Mouse (Mus musculus) lung, adult 2 months (tissue): Measurements from ENCODE around the gene 1700001C19Rik. TPM values are rescaled to one million over a fixed set of nuclear protein-coding genes. Genes with fewer than 3 reads are reported as not detected.
"Not testable (repeated sequence)": the region's sequence is repeated elsewhere in the genome, so short reads cannot be mapped to it uniquely, and the experiment has no call there.

Experiments
- DNase-seq: peaks from one replicate; pipeline ENCODE4 v3.0.0; 2022
- H3K4me1 ChIP-seq: fragments of 200-500 bp; 2 replicates; pipeline ENCODE4 v1.6.1; 2011; ENCODE audit warnings: low read length; ENCODE audit not compliant: control insufficient read depth, insufficient read depth
- H3K4me3 ChIP-seq: fragments of 200-500 bp; replicated peaks from 2 replicates; pipeline ENCODE3; 2011; ENCODE audit warnings: low read depth, mild to moderate bottlenecking, control low read depth, low read length; ENCODE audit errors: extremely low read depth
- CTCF ChIP-seq: fragments of 200-500 bp; IDR thresholded peaks from 2 replicates; pipeline ENCODE4 v1.5.1; 2011; ENCODE audit warnings: mild to moderate bottlenecking, low read length, control low read depth; ENCODE audit not compliant: insufficient read depth
- POLR2A ChIP-seq: fragments of 200-500 bp; IDR thresholded peaks from 2 replicates; pipeline ENCODE4 v1.6.1; 2011; ENCODE audit warnings: low read depth, mild to moderate bottlenecking, control low read depth, low read length, borderline replicate concordance; ENCODE audit errors: extremely low read depth
- WGBS: fragments of 180-500 bp; shearing (Covaris S2); methylation state at CpG from one replicate; pipeline ENCODE4 v1.1.7; 2018; 5-methylcytosine and 5-hydroxymethylcytosine counted together
- polyA plus RNA-seq: library from polyadenylated mRNA; depleted of rRNA; stranded (reverse); fragments of >200 nt; gene quantifications from 2 replicates; pipeline ENCODE4 v1.2.3, GENCODE M21; 2012

Gene 1700001C19Rik
- polyA plus RNA-seq, 1 experiment, result 0.14 TPM

DNA sequence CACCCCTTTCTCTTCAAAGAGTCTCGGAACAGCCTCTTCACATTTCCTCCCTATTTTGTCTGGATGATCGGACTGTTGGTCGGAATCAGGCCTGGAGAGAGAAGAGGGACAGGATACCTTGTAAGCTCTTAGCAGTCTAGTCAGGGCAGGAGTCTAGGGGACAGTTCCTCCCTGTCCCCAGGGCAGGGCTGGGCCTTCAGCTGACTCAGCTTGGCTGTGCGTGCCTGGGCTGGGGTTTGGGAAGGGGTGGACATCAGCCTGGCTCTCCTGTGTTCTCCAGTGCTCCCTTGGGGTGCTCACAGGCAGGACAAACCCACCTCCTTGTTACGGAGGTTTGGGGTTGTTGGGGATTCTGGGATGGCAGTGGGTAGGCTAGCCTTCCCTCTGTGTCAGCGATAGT lies 1.4 kb upstream of the 1700001C19Rik start:
- H3K4me3 ChIP-seq, result no peak overlapping the region
- WGBS, result 62% methylated on average over 6 of the region's 6 CpGs
- TF ChIP-seq POLR2A, result no peak
- no peak for TF ChIP-seq CTCF

DNA sequence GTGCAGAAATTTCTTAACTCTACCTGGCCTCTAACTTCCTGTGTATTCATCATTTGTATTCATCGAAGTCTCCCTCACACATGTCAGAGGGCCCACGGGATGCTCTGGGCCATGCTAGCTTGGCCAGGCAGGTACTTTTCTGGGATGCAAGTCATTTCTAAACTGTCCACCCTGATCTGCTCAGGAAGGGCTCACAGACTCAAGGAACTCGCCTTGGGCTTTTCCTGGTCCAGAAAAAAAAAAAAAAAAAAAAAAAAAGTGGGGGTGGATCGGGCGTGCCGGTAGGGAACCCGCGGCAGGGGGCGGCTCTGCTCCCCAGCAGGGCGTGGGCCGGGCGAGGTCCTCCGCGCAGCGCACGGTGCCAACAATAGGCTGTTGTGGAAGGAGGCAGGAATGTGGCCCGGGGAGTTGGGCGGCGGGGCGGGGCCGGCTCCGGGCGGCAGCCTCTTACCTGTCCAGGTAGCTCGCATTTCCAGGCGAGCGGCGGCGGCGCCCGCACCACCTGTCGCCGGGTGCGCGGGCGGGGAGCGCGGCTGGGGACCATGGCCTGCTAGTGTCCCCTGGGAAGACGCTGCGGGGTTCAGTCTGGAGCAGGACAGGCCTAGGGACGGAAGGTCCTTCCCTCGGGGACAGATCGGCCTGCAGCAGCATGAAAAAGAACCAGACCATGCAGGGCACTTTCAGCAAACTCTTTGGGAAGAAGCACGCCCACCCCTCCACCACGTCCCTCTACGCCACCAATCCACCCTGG lies 845 bp downstream of the 1700001C19Rik start, which contains the start of gene AI661453:
TSS of gene AI661453 (plus strand) at position 460 of the 751 bp plus-strand sequence.
- WGBS, result 1% methylated on average over 45 of the region's 45 CpGs

More for the DNA sequence above, 1.4 kb upstream of the 1700001C19Rik start:
- no peak for DNase-seq
- H3K4me1 ChIP-seq, result peaks cover 7% of the 10 kb centered on the region

GRCm38 (mm10) chr17:47430815-47431214 lies 6.4 kb downstream of the 1700001C19Rik start:
- H3K4me3 ChIP-seq, result no peak overlapping the region
- no peak for DNase-seq
- 68% methylated on average over 5 of the region's 5 CpGs for WGBS
- TF ChIP-seq CTCF (no peak), POLR2A (no peak)
- no peaks in the 10 kb centered on the region for H3K4me1 ChIP-seq

More for the DNA sequence above, 845 bp downstream of the 1700001C19Rik start, which contains the start of gene AI661453:
- DNase-seq, result peak; percentile 80
- no peak for TF ChIP-seq CTCF
- peak; percentile 43; the same call in 1 of the 2 replicates for TF ChIP-seq POLR2A
- Histone ChIP-seq H3K4me1 (peaks cover 7% of the 10 kb centered on the region), H3K4me3 (peak within 1 kb of the TSS; percentile 86)

DNA sequence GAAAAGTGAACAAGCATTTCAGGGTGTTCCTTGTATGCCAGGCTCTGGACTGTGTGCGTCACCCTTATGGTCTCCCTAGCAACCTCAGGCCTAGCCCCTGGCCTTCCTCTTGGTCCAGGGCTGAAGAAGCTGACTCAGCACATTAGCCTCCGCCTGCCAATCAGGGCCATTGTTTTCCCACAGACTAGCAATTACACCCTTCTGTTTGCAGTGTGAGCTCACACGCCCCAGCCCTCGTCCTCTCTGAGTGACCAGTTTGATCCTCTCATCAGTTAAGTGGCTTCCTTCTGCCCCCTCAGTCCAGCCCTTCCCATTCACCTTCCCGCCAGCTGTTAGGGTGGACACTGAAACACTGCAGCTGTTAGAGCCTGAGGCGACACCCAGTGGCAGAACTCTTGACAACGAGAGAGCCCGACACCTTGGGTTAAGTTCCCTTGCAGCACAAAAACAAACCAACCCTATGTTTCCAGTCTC lies 8.3 kb downstream of the 1700001C19Rik start:
- Histone ChIP-seq H3K4me1 (no peaks in the 10 kb centered on the region), H3K4me3 (no peak overlapping the region)
- 10% methylated on average over 8 of the region's 8 CpGs for WGBS
- peak; percentile 57 for DNase-seq
- peak; percentile 59; the same call in 1 of the 2 replicates for TF ChIP-seq CTCF
- TF ChIP-seq POLR2A, result no peak

DNA sequence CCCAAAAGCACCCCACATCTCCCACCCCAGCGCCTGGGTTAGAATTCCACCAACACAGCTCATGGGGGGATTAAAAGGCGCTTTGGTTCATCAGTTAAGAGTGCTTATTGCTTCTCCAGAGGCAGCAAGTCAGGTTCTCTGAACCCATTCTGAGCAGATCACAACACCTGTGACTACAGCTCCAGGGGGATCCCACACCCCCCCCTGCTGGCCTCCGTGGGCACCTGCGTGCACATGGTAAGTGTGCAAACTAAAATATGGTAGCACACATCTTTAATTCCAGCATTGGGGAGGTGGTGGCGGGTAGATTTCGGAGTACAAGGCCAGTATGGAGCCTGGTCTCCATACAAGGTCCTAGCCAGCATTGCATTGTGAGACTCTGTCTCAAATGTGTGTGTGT lies 9.9 kb downstream of the 1700001C19Rik start:
- TF ChIP-seq POLR2A (no peak), CTCF (no peak)
- no peak for DNase-seq
- 77% methylated on average over 6 of the region's 6 CpGs for WGBS
- Histone ChIP-seq H3K4me3 (no peak overlapping the region), H3K4me1 (no peaks in the 10 kb centered on the region)

GRCm38 (mm10) chr17:47424186-47424585 lies 13.0 kb downstream of the 1700001C19Rik start:
- no peak for DNase-seq
- Histone ChIP-seq H3K4me3 (no peak overlapping the region), H3K4me1 (no peaks in the 10 kb centered on the region)
- TF ChIP-seq POLR2A, result no peak
- 55% methylated on average over 6 of the region's 6 CpGs for WGBS

DNA sequence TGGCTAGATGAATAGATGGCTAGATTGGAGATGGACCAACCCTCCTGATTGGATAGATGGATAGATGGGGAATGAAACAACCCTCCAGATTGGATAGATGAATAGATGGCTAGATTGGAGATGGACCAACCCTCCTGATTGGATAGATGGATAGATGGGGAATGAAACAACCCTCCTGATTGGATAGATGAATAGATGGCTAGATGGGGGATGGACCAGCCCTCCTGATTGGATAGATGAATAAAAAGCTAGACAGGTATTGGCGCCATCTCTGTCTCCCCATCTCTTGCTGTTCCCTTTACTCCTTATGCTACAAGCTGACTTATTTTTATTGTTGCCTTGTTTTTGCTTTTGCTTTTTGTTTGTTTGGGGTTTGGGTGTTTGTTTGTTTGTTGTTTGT lies 14.6 kb downstream of the 1700001C19Rik start:
- DNase-seq, H3K4me3 ChIP-seq, H3K4me1 ChIP-seq: not testable (repeated sequence)
- WGBS, result 100% methylated on average over 1 of the region's 1 CpGs

GRCm38 (mm10) chr17:47421566-47421965 lies 15.6 kb downstream of the 1700001C19Rik start:
- no peak for DNase-seq
- TF ChIP-seq CTCF (no peak), POLR2A (no peak)
- Histone ChIP-seq H3K4me1 (no peaks in the 10 kb centered on the region), H3K4me3 (no peak overlapping the region)
- WGBS, result 86% methylated on average over 3 of the region's 3 CpGs

DNA sequence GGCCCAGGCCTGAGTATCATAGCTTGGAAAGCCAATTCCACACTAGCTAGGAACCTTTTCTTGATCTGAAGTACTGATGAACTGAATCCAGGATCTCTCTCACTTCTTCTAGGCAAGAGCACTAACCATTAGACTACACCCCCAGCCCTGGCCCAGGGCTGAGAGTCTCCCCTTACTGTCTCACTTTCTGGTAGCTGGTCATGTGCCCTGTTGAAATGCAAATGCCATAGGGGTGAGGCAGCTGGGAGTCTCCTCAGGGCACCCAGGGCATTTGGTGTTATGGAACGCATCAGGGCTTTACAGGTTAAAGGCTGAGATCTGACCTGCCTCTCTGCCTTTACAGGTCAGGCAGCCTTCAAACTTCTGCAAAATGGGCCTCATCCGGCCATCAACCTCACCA lies 17.0 kb downstream of the 1700001C19Rik start:
- no peak overlapping the region for H3K4me3 ChIP-seq
- TF ChIP-seq CTCF, result no peak
- no peak for TF ChIP-seq POLR2A
- no peak for DNase-seq
- 79% methylated on average over 2 of the region's 2 CpGs for WGBS
- no peaks in the 10 kb centered on the region for H3K4me1 ChIP-seq

DNA sequence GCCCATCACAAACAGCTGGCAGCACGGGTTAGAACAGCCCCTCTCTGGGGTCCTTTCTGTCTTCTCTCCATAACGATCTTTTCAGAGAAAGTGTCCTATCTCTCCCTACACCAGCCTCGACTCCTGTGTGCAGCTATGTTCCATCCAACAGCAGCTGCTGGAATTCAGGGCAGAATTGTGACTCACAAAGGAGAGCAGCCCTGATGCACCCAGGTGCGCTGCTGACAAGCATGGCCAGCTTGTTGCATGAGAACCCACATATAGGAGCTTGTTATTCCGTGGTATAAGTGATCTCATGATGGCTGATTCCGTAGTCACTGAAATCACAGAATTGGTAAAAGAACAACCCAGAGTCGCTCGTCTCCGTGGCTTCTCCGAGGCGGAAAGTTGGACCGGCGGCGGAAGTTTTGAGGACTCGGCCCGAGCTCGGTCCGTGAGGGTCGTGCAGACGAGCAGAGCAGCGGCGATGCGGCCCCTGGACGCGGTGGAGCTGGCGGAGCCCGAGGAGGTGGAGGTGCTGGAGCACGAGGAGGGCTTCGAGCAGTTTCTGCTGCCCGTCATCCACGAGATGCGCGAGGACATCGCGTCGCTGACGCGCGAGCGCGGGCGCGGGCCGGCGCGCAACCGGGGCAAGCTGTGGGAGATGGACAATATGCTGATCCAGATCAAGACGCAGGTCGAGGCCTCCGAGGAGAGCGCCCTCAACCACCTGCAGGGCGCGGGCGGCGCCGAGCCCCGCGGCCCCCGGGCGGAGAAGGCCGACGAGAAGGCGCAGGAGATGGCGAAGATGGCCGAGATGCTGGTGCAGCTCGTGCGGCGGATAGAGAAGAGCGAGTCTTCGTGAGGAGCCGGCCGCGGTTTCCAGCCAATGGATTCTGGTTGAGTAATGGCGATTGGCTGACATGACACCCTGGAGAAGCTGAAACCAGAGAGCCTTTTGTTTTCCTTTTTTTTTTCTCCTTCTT lies 27.0 kb downstream of the 1700001C19Rik start:
- not testable (repeated sequence) for H3K4me3 ChIP-seq
- peak; percentile 46 for DNase-seq
- 4% methylated on average over 74 of the region's 74 CpGs for WGBS

More for the DNA sequence above, 27.0 kb downstream of the 1700001C19Rik start:
- not testable (repeated sequence) for H3K4me1 ChIP-seq
